ENCODE assay signal across 10 mouse cellular contexts in the genomic region with DNA sequence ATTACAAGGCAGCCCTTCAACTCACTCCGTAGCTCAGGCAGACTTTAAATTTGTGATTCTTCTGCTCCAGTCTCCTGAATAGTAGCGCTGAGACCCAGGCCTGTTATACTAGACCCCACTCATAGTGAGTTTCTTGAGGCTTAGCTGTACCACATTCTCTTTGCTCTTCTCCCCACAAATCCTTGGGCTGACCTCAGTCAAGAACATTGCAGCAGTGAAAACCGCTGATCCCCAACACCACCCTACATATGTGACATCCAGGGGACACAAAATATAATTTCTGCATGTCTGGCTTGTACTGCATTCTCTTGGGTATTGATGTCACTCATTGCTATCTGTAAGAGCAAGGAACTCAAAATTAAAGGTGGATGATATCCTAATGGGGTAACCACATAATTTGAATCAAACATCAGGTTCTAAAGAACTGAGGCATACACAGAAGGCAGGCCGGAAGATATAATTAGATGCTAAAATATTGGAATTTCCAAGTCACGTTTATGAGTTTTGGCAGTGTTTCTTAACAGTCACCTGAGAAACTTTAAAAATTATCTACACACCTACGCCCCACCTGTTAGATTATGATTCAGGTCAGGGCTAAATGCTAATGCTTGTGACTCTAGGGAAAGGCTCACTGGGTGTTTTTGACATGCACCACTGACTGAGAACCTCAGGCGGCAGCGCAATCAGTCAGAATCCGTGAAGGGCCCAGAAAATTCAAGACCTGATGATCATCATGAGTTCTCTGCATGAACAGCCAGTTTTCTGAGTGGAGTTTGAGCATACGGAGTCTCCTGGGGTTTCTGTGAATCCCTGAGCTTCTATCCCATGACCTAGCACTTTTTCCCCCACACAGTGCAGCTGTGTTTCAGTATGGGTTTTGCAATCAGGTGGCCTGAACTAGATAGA. TPM values are rescaled to one million over a fixed set of nuclear protein-coding genes. Genes with fewer than 3 reads are reported as not detected.
DNase-seq lines count a peak whose midpoint lies in the region; ATAC-seq and TF ChIP-seq lines count a peak whose summit lies in the region.
"Had no signal": no experiment of that assay in that cellular context is flagged by ENCODE, and none has a peak within 500 bp of the region (broad histone marks: within the 10 kb centered on the region; RNA-seq: fewer than 3 reads in every experiment).

No protein-coding gene starts in this region.

- H3K27ac ChIP-seq in brown adipose tissue, adult 24 weeks (replicated peaks; ENCODE audit: low read depth, low read length): peak overlapping the region; percentile 66
- 0 out of 2 replicates have a peak overlapping the region, but pooled peaks have one; percentile 9 for H3K27ac ChIP-seq in limb, embryonic 14.5 days (replicated peaks; ENCODE audit: low read depth, low read length)
- H3K27ac ChIP-seq in lung, postnatal 0 days (ENCODE audit: low read length): no peak overlapping the region
- no peak overlapping the region for H3K27ac ChIP-seq in midbrain, embryonic 11.5 days (ENCODE audit: low read depth, low read length)
- H3K27ac ChIP-seq: hindbrain, postnatal 0 days had no signal

- peak; percentile 93 for DNase-seq in heart, adult 11 months
- DNase-seq in heart, postnatal 25 days (ENCODE audit: low spot score): no peak
- DNase-seq in A20 (ENCODE audit: low read depth, low spot score): peak; percentile 36
- DNase-seq in limb, embryonic 14.5 days (ENCODE audit: low spot score): no peak
- no peak for DNase-seq in lung, postnatal 0 days (ENCODE audit: low spot score)
- no peak for DNase-seq in midbrain, embryonic 11.5 days (ENCODE audit: low spot score, missing footprints)
- DNase-seq in cerebellum, adult 11-12 months: no peak

- TF ChIP-seq EP300 in lung, postnatal 0 days (IDR thresholded peaks at IDR 0.05): no peak

- TF ChIP-seq CTCF in lung, postnatal 0 days (IDR thresholded peaks at IDR 0.05): no peak

- no peak for TF ChIP-seq POLR2A in limb, embryonic 14.5 days (IDR thresholded peaks at IDR 0.05; ENCODE audit: borderline replicate concordance, extremely low read depth, insufficient read depth, insufficient read length)

- H3K9ac ChIP-seq in limb, embryonic 14.5 days (ENCODE audit: low read depth, low read length, severe bottlenecking): no peak overlapping the region
- no peak overlapping the region for H3K9ac ChIP-seq in lung, postnatal 0 days (replicated peaks; ENCODE audit: low read depth)
- no peak overlapping the region for H3K9ac ChIP-seq in midbrain, embryonic 11.5 days (ENCODE audit: low read length)
- H3K9ac ChIP-seq: lung, embryonic 14.5 days had no signal

- ATAC-seq in limb, embryonic 14.5 days (ENCODE audit: low FRiP score, low read depth): no peak
- ATAC-seq in lung, postnatal 0 days: no peak
- no peak for ATAC-seq in midbrain, embryonic 11.5 days (ENCODE audit: low FRiP score)
- ATAC-seq: hindbrain, postnatal 0 days had no signal

- no peak overlapping the region for H3K4me2 ChIP-seq in limb, embryonic 14.5 days (replicated peaks; ENCODE audit: low read depth, low read length, severe bottlenecking)
- no peak overlapping the region for H3K4me2 ChIP-seq in lung, postnatal 0 days (replicated peaks; ENCODE audit: low read depth, low read length)
- H3K4me2 ChIP-seq in midbrain, embryonic 11.5 days: no peak overlapping the region
- H3K4me2 ChIP-seq: lung, embryonic 14.5 days had no signal

- WGBS in limb, embryonic 14.5 days: 78% methylated on average over 10 of the region's 10 CpGs
- 89% methylated on average over 10 of the region's 10 CpGs for WGBS in lung, postnatal 0 days
- WGBS in midbrain, embryonic 11.5 days: 87% methylated on average over 10 of the region's 10 CpGs

- intact Hi-C loops in heart, postnatal 25 days (cut with DNase I): no loop called here

- peaks cover 20% of the 10 kb centered on the region for H3K4me1 ChIP-seq in brown adipose tissue, adult 24 weeks (ENCODE audit: control insufficient read depth, insufficient read depth, insufficient read length, low read length)
- H3K4me1 ChIP-seq in limb, embryonic 14.5 days (ENCODE audit: control insufficient read depth, insufficient read depth, low read length): peaks cover 3% of the 10 kb centered on the region; the same call in 1 of the 2 replicates
- peaks cover 6% of the 10 kb centered on the region; the same call in 1 of the 2 replicates for H3K4me1 ChIP-seq in lung, postnatal 0 days (ENCODE audit: insufficient read depth, low read depth, low read length)
- no peaks in the 10 kb centered on the region for H3K4me1 ChIP-seq in midbrain, embryonic 11.5 days (ENCODE audit: control insufficient read depth, insufficient read depth, low read length)

- H3K9me3 ChIP-seq in limb, embryonic 14.5 days (ENCODE audit: control insufficient read depth, low read length): no peaks in the 10 kb centered on the region
- H3K9me3 ChIP-seq in lung, postnatal 0 days (ENCODE audit: low read length): no peaks in the 10 kb centered on the region
- H3K9me3 ChIP-seq in midbrain, embryonic 11.5 days (ENCODE audit: control insufficient read depth, low read length): no peaks in the 10 kb centered on the region

- H3K36me3 ChIP-seq in limb, embryonic 14.5 days (ENCODE audit: control insufficient read depth, insufficient read depth, low read length): no peaks in the 10 kb centered on the region
- no peaks in the 10 kb centered on the region for H3K36me3 ChIP-seq in lung, postnatal 0 days (ENCODE audit: insufficient read depth, low read length)
- no peaks in the 10 kb centered on the region for H3K36me3 ChIP-seq in midbrain, embryonic 11.5 days (ENCODE audit: control insufficient read depth, insufficient read depth, low read length)

- no peak overlapping the region for H3K4me3 ChIP-seq in brown adipose tissue, adult 24 weeks (ENCODE audit: insufficient read depth, low read depth, low read length)
- no peak overlapping the region for H3K4me3 ChIP-seq in limb, embryonic 14.5 days (replicated peaks; ENCODE audit: low read length)
- no peak overlapping the region for H3K4me3 ChIP-seq in lung, postnatal 0 days (ENCODE audit: low read depth, low read length)
- no peak overlapping the region for H3K4me3 ChIP-seq in midbrain, embryonic 11.5 days (ENCODE audit: low read depth, low read length)

- no peaks in the 10 kb centered on the region for H3K27me3 ChIP-seq in limb, embryonic 14.5 days (ENCODE audit: control insufficient read depth, insufficient read depth, low read length)
- H3K27me3 ChIP-seq in lung, postnatal 0 days (replicated peaks; ENCODE audit: insufficient read depth, low read length): no peaks in the 10 kb centered on the region
- H3K27me3 ChIP-seq in midbrain, embryonic 11.5 days (ENCODE audit: control insufficient read depth, insufficient read depth, low read length): no peaks in the 10 kb centered on the region

RNA-seq across cellular contexts. Expression of gene Plau, which starts 8.5 kb away (rescaled TPM):
- 1 to 10 TPM; 4.5 to 4.6 TPM for total RNA-seq in heart, postnatal 25 days (2021)
- 9.6 and 11.6 TPM in 2 replicates for polyA plus RNA-seq in brown adipose tissue, adult 24 weeks (2012; ENCODE audit: insufficient read depth, insufficient read length, missing spikeins)
- 8.3 and 9.1 TPM in 2 replicates for polyA plus RNA-seq in limb, embryonic 14.5 days (2012; rRNA removed)
- 3.1 and 3.4 TPM in 2 replicates for polyA plus RNA-seq in limb, embryonic 14.5 days (2014; fragmentation: Nextera tagmentation; extraction: Ambion mirVana)
- polyA plus RNA-seq in lung, postnatal 0 days (2015; fragmentation: Nextera tagmentation; extraction: Ambion mirVana): 1.0 and 1.7 TPM in 2 replicates
- 0.22 and 0.40 TPM in 2 replicates for polyA plus RNA-seq in midbrain, embryonic 11.5 days (2014; fragmentation: Nextera tagmentation; extraction: Ambion mirVana)

RNA-seq across cellular contexts. Expression of gene Camk2g, which starts 51.0 kb away (rescaled TPM):
- 10 to 100 TPM; 50.4 to 59.5 TPM for total RNA-seq in heart, postnatal 25 days (2021)
- 9.3 and 12.8 TPM in 2 replicates for polyA plus RNA-seq in brown adipose tissue, adult 24 weeks (2012; ENCODE audit: insufficient read depth, insufficient read length, missing spikeins)
- 58.2 and 58.4 TPM in 2 replicates for polyA plus RNA-seq in limb, embryonic 14.5 days (2012; rRNA removed)
- polyA plus RNA-seq in limb, embryonic 14.5 days (2014; fragmentation: Nextera tagmentation; extraction: Ambion mirVana): 58.0 and 60.5 TPM in 2 replicates
- 36.6 and 40.2 TPM in 2 replicates for polyA plus RNA-seq in lung, postnatal 0 days (2015; fragmentation: Nextera tagmentation; extraction: Ambion mirVana)
- 35.9 and 39.5 TPM in 2 replicates for polyA plus RNA-seq in midbrain, embryonic 11.5 days (2014; fragmentation: Nextera tagmentation; extraction: Ambion mirVana)

Comparison
In these comparisons a context has a peak if more than half of its experiments do, and no peak if none do; other contexts are left out.
1. DNase-seq: peak in heart, adult 11 months (single experiment) and A20 (single experiment); none in heart, postnatal 25 days (single experiment), limb, embryonic 14.5 days (single experiment), lung, postnatal 0 days (single experiment), midbrain, embryonic 11.5 days (single experiment) and cerebellum, adult 11-12 months (single experiment).
2. H3K27ac ChIP-seq: peak in brown adipose tissue, adult 24 weeks (single experiment) and limb, embryonic 14.5 days (single experiment); none in lung, postnatal 0 days (single experiment) and midbrain, embryonic 11.5 days (single experiment).